Mouse (Mus musculus) lung, postnatal 0 days (tissue): Measurements from ENCODE around the gene Cdk5rap2.

Experiments
- CTCF ChIP-seq: IDR thresholded peaks from 2 replicates; pipeline ENCODE4 v1.5.1; 2016; ENCODE audit warnings: antibody characterized with exemption, mild to moderate bottlenecking
- EP300 ChIP-seq: IDR thresholded peaks from 2 replicates; pipeline ENCODE4 v1.6.1; 2016; ENCODE audit warnings: antibody characterized with exemption, mild to moderate bottlenecking, control low read depth

DNA sequence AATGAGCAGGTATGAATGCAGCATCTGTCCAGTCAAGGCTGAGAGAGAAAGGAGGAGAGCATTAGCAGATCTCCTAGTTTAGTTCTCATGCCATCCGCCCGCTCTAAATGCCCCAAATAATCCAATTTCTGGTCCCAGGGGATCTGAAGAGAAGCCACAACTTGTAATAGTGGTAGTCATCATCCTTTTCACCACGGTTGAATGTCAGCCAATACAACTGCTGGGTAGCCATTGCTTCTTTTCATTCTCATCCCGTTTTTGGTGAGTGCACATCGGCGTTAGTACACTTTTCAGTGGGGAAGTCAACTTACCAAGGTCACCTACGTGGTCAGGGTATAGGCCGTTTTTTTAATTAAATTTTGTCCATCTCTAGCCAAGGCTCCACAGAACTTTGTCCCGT lies 787 bp downstream of the Cdk5rap2 start:
- no peak for TF ChIP-seq CTCF
- no peak for TF ChIP-seq EP300
